Mouse (Mus musculus): Measurements from ENCODE around the gene Ankrd17. TPM values are rescaled to one million over a fixed set of nuclear protein-coding genes. Genes with fewer than 3 reads are reported as not detected.
A peak's percentile ranks its signal among the peaks of the same experiment; 100 is the strongest.

The Ankrd17 gene
- 100 to 1,000 TPM; 106 to 117 TPM for total RNA-seq (2021)

GRCm38 (mm10) chr5:90366121-90367066 lies at the start of gene Ankrd17:
TSS of gene Ankrd17 (minus strand) at chr5:90366577.
- DNase-seq, result peak; percentile 92

GRCm38 (mm10) chr5:90414925-90415295 lies 48.5 kb upstream of the Ankrd17 start:
- no peak for DNase-seq

- no peak for DNase-seq
Observed at GRCm38 (mm10) chr5:90414142-90414924, 48.0 kb upstream of the Ankrd17 start.

GRCm38 (mm10) chr5:90405210-90405609 lies 38.8 kb upstream of the Ankrd17 start:
- peak; percentile 34 to 59 for DNase-seq

GRCm38 (mm10) chr5:90396817-90397216 lies 30.4 kb upstream of the Ankrd17 start:
- DNase-seq, result no peak

GRCm38 (mm10) chr5:90394322-90394721 lies 27.9 kb upstream of the Ankrd17 start:
- DNase-seq, result no peak

- no peak for DNase-seq
Observed at GRCm38 (mm10) chr5:90393764-90394163, 27.4 kb upstream of the Ankrd17 start.

GRCm38 (mm10) chr5:90383080-90383479 lies 16.7 kb upstream of the Ankrd17 start:
- DNase-seq, result no peak

GRCm38 (mm10) chr5:90381458-90381857 lies 15.1 kb upstream of the Ankrd17 start:
- DNase-seq, result no peak

GRCm38 (mm10) chr5:90373708-90374107 lies 7.3 kb upstream of the Ankrd17 start:
- no peak for DNase-seq

- no peak for DNase-seq
Observed at GRCm38 (mm10) chr5:90370401-90370800, 4.0 kb upstream of the Ankrd17 start.

GRCm38 (mm10) chr5:90367067-90367303 lies 608 bp upstream of the Ankrd17 start, which contains the start of gene Gm9958:
TSS of gene Gm9958 (plus strand) at chr5:90367204.
- DNase-seq, result no peak

- DNase-seq, result peak; percentile 47 to 60
Observed at GRCm38 (mm10) chr5:90365141-90365951, 1.0 kb downstream of the Ankrd17 start.

GRCm38 (mm10) chr5:90364526-90364925 lies 1.9 kb downstream of the Ankrd17 start:
- peak; percentile 41 to 69 for DNase-seq

GRCm38 (mm10) chr5:90355824-90356223 lies 10.6 kb downstream of the Ankrd17 start:
- no peak for DNase-seq

- no peak for DNase-seq
Observed at GRCm38 (mm10) chr5:90353552-90354317, 12.6 kb downstream of the Ankrd17 start.

- DNase-seq, result no peak
Observed at GRCm38 (mm10) chr5:90346877-90347276, 19.5 kb downstream of the Ankrd17 start.

- no peak for DNase-seq
Observed at GRCm38 (mm10) chr5:90340847-90341246, 25.5 kb downstream of the Ankrd17 start.

- no peak for DNase-seq
Observed at GRCm38 (mm10) chr5:90339953-90340343, 26.4 kb downstream of the Ankrd17 start.

GRCm38 (mm10) chr5:90339129-90339952 lies 27.0 kb downstream of the Ankrd17 start:
- peak; percentile 59 to 65 for DNase-seq
